Mouse (Mus musculus) embryo, embryonic 10 days (tissue): Measurements from ENCODE around the gene Plp1.
A peak's percentile ranks its signal among the peaks of the same experiment; 100 is the strongest.

ENCODE experiments used
- DNase-seq: peaks from one replicate; pipeline ENCODE4 v3.0.0-alpha.2; 2015; ENCODE audit warnings: low spot score

Plp1 gene

DNA sequence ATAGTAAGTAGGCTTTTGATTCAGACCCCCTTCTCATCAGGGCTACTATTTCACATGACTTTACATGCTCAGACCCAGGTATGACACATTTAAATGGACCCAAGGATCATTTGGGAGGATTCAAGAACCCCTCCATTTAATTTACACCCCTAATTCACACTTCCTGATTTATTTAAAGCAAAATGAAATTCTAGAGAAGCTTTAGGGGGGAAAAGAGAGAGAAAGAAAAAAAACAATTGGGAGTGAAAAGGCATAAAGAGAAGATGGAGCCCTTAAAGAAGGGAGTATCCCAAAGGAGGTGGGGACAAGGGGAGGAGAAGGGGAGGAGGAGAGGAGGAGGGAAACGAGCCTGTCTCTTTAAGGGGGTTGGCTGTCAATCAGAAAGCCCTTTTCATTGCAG, at the start of gene Plp1:
TSS of gene Plp1 (plus strand) at position 301 of the 400 bp plus-strand sequence.
- no peak for DNase-seq

DNA sequence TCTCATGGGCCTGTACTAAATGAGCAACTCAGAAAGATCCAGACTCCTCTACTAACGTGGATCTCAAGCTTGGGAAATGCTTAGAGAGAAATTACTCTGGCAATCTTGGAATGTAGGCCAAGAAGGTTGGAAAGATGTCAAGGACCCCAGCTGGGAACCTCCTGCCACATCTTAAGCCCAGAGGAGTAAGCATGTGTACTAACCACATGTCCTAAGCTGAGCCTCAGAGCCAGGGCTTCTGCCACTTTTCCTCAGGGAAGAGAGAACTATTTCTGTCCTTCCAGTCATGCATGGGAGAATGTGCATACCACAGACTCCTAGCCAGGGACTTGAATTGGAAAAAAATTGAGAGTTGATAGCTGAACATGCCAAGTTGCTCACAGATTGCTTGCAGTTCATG, 49.4 kb upstream of the Plp1 start:
- DNase-seq: no peak

GRCm38 (mm10) chrX:136778046-136778445, 44.4 kb upstream of the Plp1 start:
- DNase-seq: no peak

- DNase-seq: no peak
Measured at GRCm38 (mm10) chrX:136779262-136779661, 43.2 kb upstream of the Plp1 start.

DNA sequence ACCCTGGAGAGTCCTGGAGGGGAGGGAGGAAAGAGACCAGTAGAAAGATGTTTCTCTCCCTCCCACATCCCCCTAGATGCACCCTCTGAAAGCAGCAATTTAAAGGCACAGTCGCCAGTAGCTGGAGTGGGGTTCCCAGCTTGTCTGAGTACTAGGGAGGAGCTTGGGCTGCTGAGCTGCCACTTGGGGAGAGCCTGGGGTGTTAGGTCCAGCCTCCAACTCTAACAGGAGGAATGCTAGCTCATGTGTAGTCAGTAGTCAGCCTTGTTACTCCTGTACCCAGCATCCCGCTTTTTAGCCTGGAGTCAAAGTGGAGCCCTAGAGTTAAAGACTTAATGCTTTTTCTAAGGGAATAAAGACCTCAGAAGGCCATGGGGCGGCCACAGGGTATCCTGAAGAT, 42.4 kb upstream of the Plp1 start, which contains the start of gene Glra4:
TSS of gene Glra4 (minus strand) at position 101 of the 400 bp plus-strand sequence.
- DNase-seq: no peak

- no peak for DNase-seq
Measured at GRCm38 (mm10) chrX:136789446-136789845, 33.0 kb upstream of the Plp1 start.

DNA sequence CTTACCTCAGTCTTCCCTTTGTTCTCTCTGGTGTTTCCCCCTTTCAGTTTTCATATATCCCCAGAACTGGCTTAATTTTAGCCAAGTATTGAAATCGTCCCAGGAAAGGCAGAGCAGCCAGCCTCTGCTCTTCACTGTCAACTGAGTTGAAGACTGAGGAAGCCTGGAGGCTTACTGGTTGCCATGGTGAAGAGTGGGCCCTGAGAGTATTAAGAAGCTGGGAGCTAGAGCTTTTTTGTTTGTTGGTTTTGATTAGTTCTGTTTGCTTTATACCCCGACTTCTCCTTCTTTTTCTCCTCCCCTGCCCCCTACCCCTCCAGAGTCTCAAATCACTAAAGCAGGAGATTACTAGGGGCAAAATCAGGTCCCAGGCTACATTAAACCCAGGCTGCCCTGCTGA, 25.2 kb upstream of the Plp1 start:
- peak; percentile 24 for DNase-seq

- no peak for DNase-seq
Measured at GRCm38 (mm10) chrX:136819752-136820151, 2.7 kb upstream of the Plp1 start.

- DNase-seq: peak; percentile 75
Measured at GRCm38 (mm10) chrX:136820250-136820649, 2.2 kb upstream of the Plp1 start.

- no peak for DNase-seq
Measured at GRCm38 (mm10) chrX:136825016-136825415, 2.5 kb downstream of the Plp1 start.

DNA sequence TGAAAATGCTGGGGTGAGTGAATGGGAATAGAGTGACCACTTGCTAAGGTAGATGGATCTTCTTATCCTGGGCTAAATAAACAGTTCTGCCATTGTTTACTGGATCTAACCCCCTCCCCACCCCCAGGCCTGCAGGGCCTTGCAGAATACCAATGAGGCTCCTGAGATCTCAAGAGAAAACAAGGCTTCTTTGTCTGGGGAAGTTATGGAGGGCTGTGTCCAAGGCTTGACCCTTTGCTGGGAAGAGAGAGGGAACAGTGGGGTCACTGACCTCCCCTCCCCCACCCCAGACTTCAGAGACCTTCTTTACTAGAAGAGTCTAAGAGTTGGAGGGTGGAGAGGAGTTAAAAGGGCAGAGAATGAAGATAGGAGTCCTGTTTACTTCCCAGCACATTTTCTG, 6.1 kb downstream of the Plp1 start:
- DNase-seq: peak; percentile 17

DNA sequence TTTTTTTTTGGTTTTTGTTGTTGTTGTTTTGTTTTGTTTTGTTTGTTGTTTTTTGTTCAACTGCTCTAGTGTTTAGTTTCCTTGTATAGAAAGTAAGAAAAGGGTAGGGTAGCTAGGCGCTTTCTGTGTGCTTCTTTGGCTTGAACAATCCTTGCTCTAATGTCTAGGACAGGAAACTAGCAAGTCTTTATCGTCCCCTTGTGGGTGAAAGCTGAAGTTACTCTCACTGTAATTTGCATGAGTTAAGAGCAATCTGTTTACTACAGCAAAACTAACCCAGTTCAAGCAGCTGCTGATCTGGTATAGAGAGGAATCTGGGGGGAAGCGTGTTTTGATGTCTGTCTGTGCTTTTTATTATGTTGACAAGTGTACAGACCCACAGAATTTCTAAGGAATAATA, 27.8 kb downstream of the Plp1 start:
- peak; percentile 16 for DNase-seq

DNA sequence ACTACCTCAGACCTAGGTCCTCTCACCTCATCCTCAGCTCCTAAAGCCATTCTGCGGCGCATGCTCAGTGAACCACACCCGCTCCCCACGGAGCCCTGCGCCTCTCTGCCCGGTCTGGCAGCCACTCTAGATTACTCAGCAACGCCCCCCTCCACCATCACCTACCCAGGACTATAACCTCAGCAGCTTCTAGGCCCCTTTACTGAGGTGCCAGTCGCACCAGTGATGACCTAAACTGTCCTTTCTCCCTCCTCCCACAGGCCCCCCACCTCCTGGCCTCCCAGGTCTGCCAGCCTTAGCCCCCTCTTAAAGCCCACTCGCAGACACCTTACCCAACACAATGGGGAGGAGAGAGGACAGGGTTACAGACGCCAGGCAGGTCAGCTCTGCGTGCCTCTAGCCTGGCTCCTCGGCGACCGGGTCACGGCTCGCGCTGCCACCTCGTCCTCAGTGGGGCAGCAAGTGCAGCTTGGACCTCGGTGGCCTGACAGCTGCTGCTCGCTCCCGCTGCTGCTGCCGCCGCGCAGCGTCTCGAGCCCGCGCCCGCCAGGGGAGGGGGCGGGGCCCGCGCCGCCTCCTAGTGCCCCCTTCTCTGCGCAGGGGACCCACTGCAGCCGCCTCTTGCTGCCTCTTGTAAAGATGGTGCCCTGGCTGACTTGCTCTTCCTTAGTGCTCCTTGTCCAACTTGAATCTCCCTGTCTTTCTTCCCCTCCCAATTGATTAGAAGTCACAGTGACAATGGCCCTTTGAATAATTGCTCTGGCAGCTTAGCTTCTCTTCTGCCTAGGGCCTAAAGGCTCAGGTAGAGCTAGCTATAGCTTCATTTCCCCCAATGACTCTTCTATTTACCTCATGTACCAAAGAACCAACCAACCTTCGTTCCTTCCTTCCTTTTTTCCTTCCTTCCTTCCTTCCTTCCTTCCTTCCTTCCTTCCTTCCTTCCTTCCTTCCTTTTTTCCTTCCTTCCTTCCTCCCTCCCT, 45.9 kb downstream of the Plp1 start, which contains the start of gene Rab9b:
TSS of gene Rab9b (minus strand) at position 695 of the 980 bp plus-strand sequence.
- peak; percentile 51 for DNase-seq
